Mouse (Mus musculus): Measurements from ENCODE around the gene Asmt. TPM values are rescaled to one million over a fixed set of nuclear protein-coding genes. Genes with fewer than 3 reads are reported as not detected.

The Asmt gene
- not detected for total RNA-seq (2021)
- long read RNA-seq, experiment 1 = 0 reads
- long read RNA-seq, experiment 2 = 0 reads

DNA sequence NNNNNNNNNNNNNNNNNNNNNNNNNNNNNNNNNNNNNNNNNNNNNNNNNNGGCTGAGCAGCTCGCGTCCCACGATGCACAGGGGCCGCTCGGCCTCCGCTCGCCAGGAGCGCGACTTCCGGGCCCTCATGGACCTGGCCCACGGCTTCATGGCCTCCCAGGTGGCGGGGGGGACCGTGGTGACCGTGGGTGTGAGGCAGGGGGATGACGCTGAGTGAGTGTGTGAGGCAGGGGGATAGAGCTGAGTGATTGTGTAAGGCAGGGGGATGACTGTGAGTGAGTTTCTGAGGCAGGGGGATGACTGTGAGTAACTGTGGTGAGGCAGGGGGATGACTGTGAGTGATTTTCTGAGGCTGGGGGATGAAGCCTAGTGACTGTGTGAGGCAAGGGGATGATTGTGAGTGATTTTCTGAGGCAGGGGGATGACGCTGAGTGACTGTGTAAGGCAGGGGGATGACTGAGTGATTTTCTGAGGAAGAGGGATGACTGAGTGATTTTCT, at the start of gene Asmt:
Gene Asmt (plus strand): TSS at position 51 of the 499 bp plus-strand sequence.
- intact Hi-C loops (cut with DNase I; ENCODE audit: low total_unique reads) = no loop called here

GRCm38 (mm10) chrX:170673233-170673951, 948 bp downstream of the Asmt start:
- intact Hi-C loops (cut with DNase I; ENCODE audit: low total_unique reads) = no loop called here
- no peak for DNase-seq

More for the DNA sequence above, at the start of gene Asmt:
- no peak for DNase-seq

GRCm38 (mm10) chrX:170674229-170674771, 1.9 kb downstream of the Asmt start:
- intact Hi-C loops (cut with DNase I; ENCODE audit: low total_unique reads) = no loop called here
- DNase-seq = peak; percentile 23

DNA sequence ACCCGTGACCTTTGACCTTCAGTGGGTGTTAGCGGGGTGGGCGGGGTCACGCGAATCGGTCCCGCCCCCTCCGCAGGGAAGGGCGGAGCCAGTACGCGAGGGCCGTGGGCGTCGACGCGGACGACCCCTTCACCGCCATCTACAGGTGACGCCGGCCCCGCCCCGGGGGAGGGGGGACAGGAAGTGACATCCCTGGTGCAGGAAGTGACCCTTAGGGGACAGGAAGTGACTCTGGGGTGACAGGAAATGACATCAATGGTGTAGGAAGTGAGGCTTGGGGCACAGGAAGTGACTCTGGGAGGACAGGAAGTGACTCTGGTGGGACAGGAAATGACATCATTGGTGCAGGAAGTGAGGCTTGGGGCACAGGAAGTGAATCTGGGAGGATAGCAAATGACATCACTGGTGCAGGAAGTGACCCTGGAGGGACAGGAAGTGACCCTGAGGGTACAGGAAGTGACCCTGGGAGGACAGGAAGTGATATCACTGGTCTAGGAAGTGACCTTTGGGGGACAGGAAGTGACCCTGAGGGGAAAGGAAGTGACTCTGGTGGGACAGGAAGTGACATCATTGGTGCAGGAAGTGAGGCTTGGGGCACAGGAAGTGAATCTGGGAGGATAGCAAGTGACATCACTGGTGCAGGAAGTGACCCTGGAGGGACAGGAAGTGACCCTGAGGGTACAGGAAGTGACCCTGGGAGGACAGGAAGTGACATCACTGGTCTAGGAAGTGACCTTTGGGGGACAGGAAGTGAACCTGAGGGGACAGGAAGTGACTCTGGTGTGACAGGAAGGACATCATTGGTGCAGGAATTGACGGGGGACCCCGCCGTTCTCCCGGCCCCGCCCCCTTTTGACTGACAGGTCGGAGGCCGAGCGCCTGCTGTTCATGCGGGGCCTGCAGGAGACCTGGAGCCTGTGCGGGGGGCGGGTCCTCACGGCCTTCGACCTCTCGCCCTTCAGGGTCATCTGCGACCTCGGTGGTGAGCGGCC, 2.7 kb downstream of the Asmt start:
- DNase-seq = no peak
- intact Hi-C loops (cut with DNase I; ENCODE audit: low total_unique reads) = no loop called here

DNA sequence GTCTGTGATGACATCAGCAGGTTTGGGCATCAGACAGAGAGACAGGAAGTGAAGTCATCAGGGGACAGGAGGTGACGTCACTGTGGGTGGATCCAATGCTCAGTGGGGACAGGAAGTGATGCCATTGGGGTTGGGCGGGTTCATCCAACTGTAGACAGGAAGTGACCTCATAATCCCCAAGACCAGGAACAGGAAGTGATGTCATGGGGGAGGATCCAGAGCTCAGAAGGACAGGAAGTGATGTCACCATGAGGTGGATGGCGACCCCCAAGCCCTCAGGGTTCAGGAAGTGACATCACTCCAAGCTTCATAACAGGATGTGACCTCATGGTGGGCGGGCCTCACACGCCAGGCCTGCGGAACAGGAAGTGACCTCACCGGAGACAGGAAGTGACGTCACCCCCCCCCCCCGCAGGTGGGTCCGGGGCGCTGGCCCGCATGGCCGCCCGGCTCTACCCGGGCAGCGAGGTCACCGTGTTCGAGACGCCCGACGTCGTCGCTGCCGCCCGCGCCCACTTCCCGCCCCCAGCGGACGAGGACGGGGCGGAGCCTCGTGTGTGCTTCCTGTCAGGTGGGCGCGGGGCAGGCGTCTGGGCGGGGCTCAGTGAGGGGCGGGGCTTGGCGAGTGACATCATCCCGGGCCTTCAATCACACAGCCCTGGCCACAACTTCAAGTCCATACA, 3.6 kb downstream of the Asmt start:
- DNase-seq = no peak

GRCm38 (mm10) chrX:170676606-170677239, 4.3 kb downstream of the Asmt start:
- intact Hi-C loops (cut with DNase I; ENCODE audit: low total_unique reads) = no loop called here
- DNase-seq = no peak

More for the DNA sequence above, 3.6 kb downstream of the Asmt start:
- intact Hi-C loops (cut with DNase I; ENCODE audit: low total_unique reads) = no loop called here

- no peak for DNase-seq
Measured at GRCm38 (mm10) chrX:170677266-170677665, 4.8 kb downstream of the Asmt start.

GRCm38 (mm10) chrX:170677680-170678079, 5.2 kb downstream of the Asmt start:
- no peak for DNase-seq
- intact Hi-C loops (cut with DNase I; ENCODE audit: low total_unique reads) = no loop called here

More at GRCm38 (mm10) chrX:170677266-170677665, 4.8 kb downstream of the Asmt start:
- intact Hi-C loops (cut with DNase I; ENCODE audit: low total_unique reads) = no loop called here

All from gastrocnemius, postnatal 14 days (tissue).